Mouse (Mus musculus) neural tube, embryonic 14.5 days (tissue): ENCODE measurements around the gene Il6st. TPM values are rescaled to one million over a fixed set of nuclear protein-coding genes. Genes with fewer than 3 reads are reported as not detected.

ENCODE experiments used
- ATAC-seq: fragments of 200-750 bp; cut with Nextera tagmentation; 2 replicates; pipeline ENCODE4 v1.8.0; 2017; ENCODE audit warnings: low read depth, mild to moderate bottlenecking, moderate TSS enrichment, moderate library complexity
- H3K27ac ChIP-seq: fragments of 300-500 bp; sonication (generic); 2 replicates; pipeline ENCODE4 v1.5.1; 2014; ENCODE audit warnings: low read depth, mild to moderate bottlenecking, control low read depth, low read length, moderate library complexity, mixed read lengths
- H3K27me3 ChIP-seq: fragments of 300-500 bp; sonication (generic); 2 replicates; pipeline ENCODE4 v1.6.1; 2014; ENCODE audit warnings: low read length; ENCODE audit not compliant: control insufficient read depth, insufficient read depth
- H3K36me3 ChIP-seq: fragments of 300-500 bp; sonication (generic); 2 replicates; pipeline ENCODE4 v1.6.1; 2014; ENCODE audit warnings: low read length, mixed read lengths; ENCODE audit not compliant: control insufficient read depth, insufficient read depth
- H3K4me1 ChIP-seq: fragments of 300-500 bp; sonication (generic); 2 replicates; pipeline ENCODE4 v1.6.1; 2014; ENCODE audit warnings: low read length; ENCODE audit not compliant: control insufficient read depth, insufficient read depth
- H3K4me2 ChIP-seq: fragments of 300-500 bp; sonication (generic); 2 replicates; pipeline ENCODE4 v1.6.1; 2014; ENCODE audit warnings: mild to moderate bottlenecking, low read depth, low read length, control low read depth
- H3K4me3 ChIP-seq: fragments of 300-500 bp; sonication (generic); 2 replicates; pipeline ENCODE4 v1.5.1; 2014; ENCODE audit warnings: low read depth, low read length, control low read depth, mixed read lengths
- H3K9ac ChIP-seq: fragments of 300-500 bp; sonication (generic); replicated peaks from 2 replicates; pipeline ENCODE4 v1.6.1; 2014; ENCODE audit warnings: low read depth, mild to moderate bottlenecking, control low read depth, low read length, mixed read lengths
- H3K9me3 ChIP-seq: fragments of 300-500 bp; sonication (generic); 2 replicates; pipeline ENCODE4 v1.6.1; 2016; ENCODE audit warnings: low read length; ENCODE audit not compliant: control insufficient read depth
- WGBS: fragments of 180-500 bp; shearing (Covaris S2); extraction: QIAGEN DNeasy Blood & Tissue Kit; methylation state at CpG from one replicate; pipeline ENCODE4 v1.1.7; 2014; 5-methylcytosine and 5-hydroxymethylcytosine counted together
- polyA plus RNA-seq: library from polyadenylated mRNA; unstranded; fragments of >200 nt; fragmentation: Nextera tagmentation; extraction: Ambion mirVana; gene quantifications from 2 replicates; pipeline ENCODE4 v1.2.1, GENCODE M21; 2014

Gene Il6st
- polyA plus RNA-seq, 1 experiment from 2014 or later = 21.9 TPM

DNA sequence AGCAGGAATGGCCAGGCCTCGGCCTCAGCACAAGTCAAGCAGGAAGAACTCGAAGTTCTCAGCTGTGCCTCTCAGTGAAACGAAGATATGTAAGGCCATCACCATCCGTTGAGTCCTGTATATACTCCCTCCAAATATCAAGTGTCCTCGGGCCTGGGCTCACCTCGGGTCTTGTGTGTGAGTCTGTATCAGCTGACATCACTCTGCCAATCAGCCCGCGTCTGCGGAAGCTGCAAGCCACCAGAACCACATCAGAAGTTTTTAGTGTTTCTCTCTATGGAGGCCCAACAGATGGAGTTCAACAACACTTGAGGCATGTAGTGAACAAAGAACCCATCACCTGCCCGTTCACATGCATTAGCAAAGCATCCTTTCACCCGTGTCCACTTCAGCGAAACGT, 43.8 kb downstream of the Il6st start:
- Histone ChIP-seq H3K4me1 (no peaks in the 10 kb centered on the region), H3K27ac (no peak overlapping the region), H3K36me3 (peaks cover 24% of the 10 kb centered on the region), H3K9ac (no peak overlapping the region), H3K9me3 (no peaks in the 10 kb centered on the region), H3K27me3 (no peaks in the 10 kb centered on the region), H3K4me3 (no peak overlapping the region), H3K4me2 (no peak overlapping the region)
- no peak for ATAC-seq
- 88% methylated on average over 13 of the region's 13 CpGs for WGBS

DNA sequence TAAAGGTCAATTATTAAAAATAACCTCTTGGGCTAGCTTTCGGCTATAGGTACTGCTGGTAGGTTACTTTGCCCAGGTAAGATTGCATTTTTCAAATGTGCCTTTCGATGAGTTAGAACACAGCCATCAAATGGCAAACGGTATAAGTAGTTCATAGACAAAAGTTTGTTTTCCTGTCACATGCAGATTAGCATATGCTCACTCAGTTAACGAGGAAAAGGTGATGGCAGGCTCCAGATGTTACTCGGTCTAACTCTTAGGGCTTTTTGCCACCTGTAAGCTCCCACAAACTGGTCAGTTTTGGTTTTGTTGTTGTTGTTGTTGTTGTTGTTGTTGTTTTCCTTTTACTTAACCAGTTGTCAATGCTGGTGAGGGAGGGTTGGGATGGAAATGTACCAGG, 44.6 kb downstream of the Il6st start:
- Histone ChIP-seq H3K9ac (no peak overlapping the region), H3K4me2 (no peak overlapping the region), H3K9me3 (no peaks in the 10 kb centered on the region), H3K4me1 (no peaks in the 10 kb centered on the region), H3K27me3 (no peaks in the 10 kb centered on the region), H3K27ac (no peak overlapping the region), H3K4me3 (no peak overlapping the region), H3K36me3 (peaks cover 19% of the 10 kb centered on the region)
- no peak for ATAC-seq
- 92% methylated on average over 5 of the region's 5 CpGs for WGBS

DNA sequence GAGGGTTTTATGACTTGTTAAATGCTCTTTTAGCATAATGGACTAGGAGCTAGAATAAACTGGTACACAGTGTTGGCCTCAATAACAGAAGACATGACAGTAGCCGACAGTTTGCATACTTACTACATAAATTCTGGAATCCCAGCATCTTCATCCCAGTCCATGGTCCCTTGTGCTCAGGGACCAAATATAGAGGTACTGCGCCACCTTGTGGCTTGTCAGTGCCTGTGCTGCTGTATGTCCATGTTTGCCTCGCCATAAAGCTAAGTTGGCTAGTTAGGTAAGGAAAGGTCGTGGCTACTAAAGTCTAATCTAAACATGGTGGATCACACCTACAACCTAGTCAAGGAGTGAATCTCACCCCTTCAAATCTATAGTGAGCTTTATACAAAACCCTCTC, 45.6 kb downstream of the Il6st start:
- Histone ChIP-seq H3K27me3 (no peaks in the 10 kb centered on the region), H3K36me3 (peaks cover 13% of the 10 kb centered on the region; the same call in 1 of the 2 replicates), H3K9me3 (no peaks in the 10 kb centered on the region), H3K4me1 (no peaks in the 10 kb centered on the region), H3K27ac (no peak overlapping the region), H3K4me2 (no peak overlapping the region), H3K9ac (no peak overlapping the region), H3K4me3 (no peak overlapping the region)
- 33% methylated on average over 4 of the region's 4 CpGs for WGBS
- ATAC-seq = peak; percentile 31; the same call in 1 of the 2 replicates

DNA sequence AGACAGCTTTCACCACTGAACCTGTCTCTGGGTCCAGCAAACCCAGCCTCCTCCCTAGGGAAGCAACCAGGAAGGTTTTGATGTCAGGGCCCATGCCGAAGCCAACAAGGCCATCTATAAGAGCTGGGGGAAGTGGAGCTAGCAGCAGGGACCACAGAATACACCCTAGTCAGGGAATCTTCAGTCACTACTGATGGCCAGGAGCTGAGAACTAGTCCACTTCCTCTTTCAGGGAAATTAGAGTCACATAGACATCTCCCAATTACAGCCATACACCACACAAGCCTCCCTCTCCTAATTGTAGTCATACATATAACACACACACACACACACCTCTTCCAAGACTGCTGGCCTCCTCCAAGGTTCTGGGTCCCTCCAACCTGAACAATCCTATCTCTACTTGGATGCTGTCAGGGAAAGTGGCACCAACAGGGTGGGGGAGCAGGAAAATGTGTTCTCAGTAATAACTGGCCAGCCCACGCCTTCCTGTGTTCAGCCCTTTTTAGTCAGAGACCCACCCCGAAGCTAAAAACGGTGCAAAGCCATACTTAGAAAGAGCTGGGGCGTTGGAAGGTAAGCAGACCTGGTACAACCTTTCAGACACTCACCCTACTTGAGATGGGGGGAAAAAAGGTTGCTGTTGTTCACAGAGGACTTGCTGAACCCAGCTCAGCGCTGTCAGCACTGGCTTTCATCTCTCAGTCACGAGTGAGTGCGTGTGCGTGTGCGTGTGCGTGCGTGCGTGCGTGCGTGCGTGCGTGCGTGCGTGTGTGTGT, 46.8 kb downstream of the Il6st start:
- H3K9ac ChIP-seq = no peak overlapping the region
- ATAC-seq = no peak
- no peaks in the 10 kb centered on the region for H3K4me1 ChIP-seq
- 94% methylated on average over 19 of the region's 19 CpGs for WGBS
- H3K36me3 ChIP-seq = peaks cover 4% of the 10 kb centered on the region; the same call in 1 of the 2 replicates
- H3K4me3 ChIP-seq = no peak overlapping the region
- H3K4me2 ChIP-seq = no peak overlapping the region
- no peaks in the 10 kb centered on the region for H3K9me3 ChIP-seq
- no peak overlapping the region for H3K27ac ChIP-seq
- no peaks in the 10 kb centered on the region for H3K27me3 ChIP-seq

DNA sequence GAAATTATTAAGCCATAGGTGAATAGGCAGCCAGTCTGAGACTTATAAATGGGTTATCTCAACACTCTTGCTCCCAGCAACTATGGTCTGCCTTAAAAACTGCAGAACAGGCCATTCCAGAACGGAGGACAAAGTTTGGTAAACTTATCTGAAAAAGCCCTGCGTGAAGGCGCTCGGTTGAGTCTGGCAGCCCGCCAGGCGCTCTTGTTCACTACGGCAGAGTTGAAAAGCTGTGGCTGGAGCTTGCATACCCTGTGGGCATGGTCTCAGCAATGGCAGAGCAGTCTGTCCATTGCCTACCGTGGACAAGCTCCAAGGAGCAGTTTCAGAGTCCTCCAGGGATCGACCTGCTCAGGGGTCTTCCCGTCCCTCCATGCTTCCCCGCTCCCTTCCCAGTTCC, 47.4 kb downstream of the Il6st start:
- no peak for ATAC-seq
- 83% methylated on average over 11 of the region's 11 CpGs for WGBS
- H3K4me3 ChIP-seq = no peak overlapping the region
- no peaks in the 10 kb centered on the region for H3K9me3 ChIP-seq
- no peak overlapping the region for H3K27ac ChIP-seq
- no peak overlapping the region for H3K4me2 ChIP-seq
- H3K27me3 ChIP-seq = no peaks in the 10 kb centered on the region
- no peaks in the 10 kb centered on the region for H3K4me1 ChIP-seq
- peaks cover 2% of the 10 kb centered on the region; the same call in 1 of the 2 replicates for H3K36me3 ChIP-seq
- H3K9ac ChIP-seq = no peak overlapping the region

DNA sequence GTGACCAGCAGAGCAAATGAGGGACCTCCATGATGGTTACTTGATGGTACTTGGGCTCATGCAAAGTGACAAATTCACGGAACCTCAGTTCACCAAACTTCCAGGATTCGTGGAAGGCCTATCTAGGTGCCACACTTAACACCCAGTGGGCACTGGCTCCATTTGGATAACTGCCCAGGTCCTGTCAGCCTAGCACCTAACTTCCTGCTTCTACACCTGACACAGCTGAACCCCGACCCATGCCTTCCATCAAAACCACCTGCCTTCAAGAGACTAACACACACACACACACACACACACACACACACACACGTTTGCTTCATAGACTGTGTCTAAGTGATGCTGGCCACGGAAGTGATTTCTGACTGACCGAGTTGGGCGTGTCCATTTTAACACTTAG, 47.9 kb downstream of the Il6st start:
- no peak overlapping the region for H3K27ac ChIP-seq
- no peaks in the 10 kb centered on the region for H3K4me1 ChIP-seq
- WGBS = 93% methylated on average over 7 of the region's 7 CpGs
- no peaks in the 10 kb centered on the region for H3K9me3 ChIP-seq
- H3K36me3 ChIP-seq = no peaks in the 10 kb centered on the region
- no peaks in the 10 kb centered on the region for H3K27me3 ChIP-seq
- ATAC-seq = no peak
- no peak overlapping the region for H3K4me3 ChIP-seq
- H3K9ac ChIP-seq = no peak overlapping the region
- H3K4me2 ChIP-seq = no peak overlapping the region

DNA sequence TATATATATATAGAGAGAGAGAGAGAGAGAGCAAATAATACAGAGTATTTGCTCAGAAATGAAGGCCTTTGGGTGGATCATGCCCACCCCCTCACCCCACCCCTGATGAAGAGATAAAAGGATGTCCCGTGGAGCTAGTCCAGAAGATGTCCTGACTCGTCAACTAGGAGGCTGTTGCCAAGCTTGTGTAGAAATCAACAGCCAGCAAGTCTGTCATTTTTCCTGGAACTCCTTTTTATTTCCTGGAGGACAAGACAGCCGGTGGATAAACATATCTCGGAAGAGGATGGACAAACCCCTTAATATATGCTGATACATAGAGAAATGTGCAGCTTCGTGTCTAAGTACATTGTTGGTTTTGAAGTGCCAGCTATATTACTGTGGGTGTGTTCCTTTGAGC, 49.0 kb downstream of the Il6st start:
- no peaks in the 10 kb centered on the region for H3K4me1 ChIP-seq
- no peaks in the 10 kb centered on the region for H3K36me3 ChIP-seq
- ATAC-seq = no peak

DNA sequence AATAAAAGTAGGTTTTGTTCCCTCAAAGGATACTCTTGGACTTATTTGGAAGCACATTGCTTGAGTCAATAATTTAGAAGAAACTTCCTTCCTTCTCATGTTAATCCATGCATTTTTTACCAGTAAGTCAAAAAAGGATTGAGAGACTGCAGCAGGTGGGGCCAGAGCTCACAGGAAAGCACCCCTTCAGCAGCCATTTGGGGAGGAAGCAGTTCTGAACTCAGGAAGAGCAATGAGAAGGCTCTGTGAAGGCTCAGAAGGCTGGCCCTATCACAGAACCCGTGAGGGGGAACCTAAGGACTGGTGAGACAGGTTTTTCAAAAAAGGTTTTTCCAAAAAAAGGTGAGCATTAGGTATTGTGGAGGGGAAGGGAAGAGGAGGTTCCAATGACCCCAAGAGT, 50.7 kb downstream of the Il6st start:
- Histone ChIP-seq H3K4me2 (no peak overlapping the region), H3K9me3 (no peaks in the 10 kb centered on the region), H3K4me3 (no peak overlapping the region), H3K9ac (no peak overlapping the region), H3K4me1 (no peaks in the 10 kb centered on the region), H3K27me3 (no peaks in the 10 kb centered on the region), H3K36me3 (no peaks in the 10 kb centered on the region), H3K27ac (no peak overlapping the region)
- no peak for ATAC-seq
- WGBS = 63% methylated on average over 1 of the region's 1 CpGs

More for the DNA sequence above, 49.0 kb downstream of the Il6st start:
- Histone ChIP-seq H3K4me2 (no peak overlapping the region), H3K9ac (no peak overlapping the region), H3K27me3 (no peaks in the 10 kb centered on the region), H3K27ac (no peak overlapping the region), H3K9me3 (no peaks in the 10 kb centered on the region), H3K4me3 (no peak overlapping the region)
- 92% methylated on average over 5 of the region's 5 CpGs for WGBS

DNA sequence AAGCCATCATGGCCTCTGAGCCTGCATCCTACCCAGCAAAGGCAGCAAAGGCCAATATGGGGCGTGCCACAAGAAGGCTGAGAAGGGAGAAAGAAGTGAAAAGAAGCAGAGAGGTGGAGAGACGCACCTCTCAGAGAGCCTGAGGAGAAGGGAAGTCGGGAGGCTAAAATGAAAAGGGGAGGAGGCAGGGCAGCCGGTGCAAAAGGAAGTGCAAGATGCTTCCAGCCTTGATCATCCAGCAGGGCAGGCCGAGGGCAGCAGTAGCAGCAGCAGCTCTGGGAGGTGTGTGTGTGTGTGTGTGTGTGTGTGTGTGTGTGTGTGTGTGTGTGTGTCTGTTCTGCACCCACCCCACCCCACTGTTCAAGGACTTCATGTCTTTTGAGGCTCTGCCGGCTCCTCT, 58.4 kb downstream of the Il6st start:
- WGBS = 81% methylated on average over 6 of the region's 6 CpGs
- no peak overlapping the region for H3K9ac ChIP-seq
- no peaks in the 10 kb centered on the region for H3K4me1 ChIP-seq
- H3K27me3 ChIP-seq = no peaks in the 10 kb centered on the region
- H3K27ac ChIP-seq = no peak overlapping the region
- no peaks in the 10 kb centered on the region for H3K9me3 ChIP-seq
- no peak for ATAC-seq
- H3K4me3 ChIP-seq = no peak overlapping the region
- H3K4me2 ChIP-seq = no peak overlapping the region
- no peaks in the 10 kb centered on the region for H3K36me3 ChIP-seq
